ENCODE assay signal across 23 mouse cellular contexts in genomic region chr11:86378981-86379380, GRCm38 (mm10).
"Had no signal": no experiment of that assay in that cellular context is flagged by ENCODE, and none has a peak within 500 bp of the region (broad histone marks: within the 10 kb centered on the region; RNA-seq: fewer than 3 reads in every experiment).

No protein-coding gene starts in this region.

- H3K36me3 ChIP-seq: heart, embryonic 10.5 days; heart, embryonic 12.5 days; hindbrain, embryonic 13.5 days; hindbrain, embryonic 15.5 days; kidney, embryonic 15.5 days; limb, embryonic 13.5 days; limb, embryonic 15.5 days had no signal

- H3K4me2 ChIP-seq: heart, embryonic 12.5 days; hindbrain, embryonic 13.5 days; hindbrain, embryonic 15.5 days; kidney, embryonic 15.5 days; limb, embryonic 13.5 days; limb, embryonic 15.5 days had no signal

- H3K27ac ChIP-seq: heart, embryonic 10.5 days; hindbrain, embryonic 13.5 days; hindbrain, embryonic 15.5 days; hindbrain, postnatal 0 days; kidney, embryonic 15.5 days; kidney, postnatal 0 days; limb, embryonic 13.5 days; limb, embryonic 15.5 days had no signal

- H3K9ac ChIP-seq: heart, embryonic 12.5 days; hindbrain, embryonic 13.5 days; hindbrain, embryonic 15.5 days; kidney, embryonic 15.5 days; limb, embryonic 13.5 days; limb, embryonic 15.5 days had no signal

- DNase-seq: gastrocnemius, postnatal 14 days; gastrocnemius, postnatal 36 days; heart, adult 18-20 months; heart, postnatal 10 days; heart, postnatal 36 days; kidney, adult 11 months; kidney, adult 2 months; kidney, adult 9 months; kidney, postnatal 14 days; kidney, postnatal 36 days; layer of hippocampus, adult 9-11 months; layer of hippocampus, postnatal 36 days; left cerebral cortex, postnatal 4 days had no signal

- ATAC-seq: hindbrain, postnatal 0 days; intestine, embryonic 16.5 days had no signal

- H3K9me3 ChIP-seq: heart, embryonic 10.5 days; heart, embryonic 12.5 days; hindbrain, embryonic 13.5 days; hindbrain, embryonic 15.5 days; kidney, embryonic 15.5 days; limb, embryonic 13.5 days; limb, embryonic 15.5 days had no signal

- H3K27me3 ChIP-seq: heart, embryonic 12.5 days; hindbrain, embryonic 13.5 days; hindbrain, embryonic 15.5 days; kidney, embryonic 15.5 days; limb, embryonic 13.5 days; limb, embryonic 15.5 days had no signal

- H3K4me3 ChIP-seq: heart, embryonic 10.5 days; heart, embryonic 12.5 days; hindbrain, embryonic 13.5 days; hindbrain, embryonic 15.5 days; kidney, embryonic 15.5 days; limb, embryonic 13.5 days; limb, embryonic 15.5 days had no signal

- H3K4me1 ChIP-seq: hindbrain, embryonic 13.5 days; hindbrain, embryonic 15.5 days; limb, embryonic 13.5 days; limb, embryonic 15.5 days had no signal
